Mouse (Mus musculus): ENCODE measurements around the gene Rrm1. TPM values are rescaled to one million over a fixed set of nuclear protein-coding genes. Genes with fewer than 3 reads are reported as not detected.

Gene Rrm1
- total RNA-seq, 2 experiments from 2014 or later, result 255 to 673 TPM

Other genes starting within 250 kb of the Rrm1 start
- gene Nup98, start 231.5 kb upstream of the Rrm1 start, total RNA-seq (2015), result 75.3 TPM in 2 replicates
- 41.3 and 46.1 TPM in 2 replicates for gene Nup98, start 231.5 kb upstream of the Rrm1 start, total RNA-seq (2017)
- gene Pgap2, start 231.5 kb upstream of the Rrm1 start, total RNA-seq (2015), result 71.9 and 80.7 TPM in 2 replicates
- 30.6 and 32.9 TPM in 2 replicates for gene Pgap2, start 231.5 kb upstream of the Rrm1 start, total RNA-seq (2017)
- gene Rhog, start 185.6 kb upstream of the Rrm1 start, total RNA-seq (2015), result 208 and 213 TPM in 2 replicates
- gene Rhog, start 185.6 kb upstream of the Rrm1 start, total RNA-seq (2017), result 44.7 and 47.3 TPM in 2 replicates
- gene Stim1, start 173.9 kb upstream of the Rrm1 start, total RNA-seq (2015), result 22.4 and 23.5 TPM in 2 replicates
- 33.5 and 36.4 TPM in 2 replicates for gene Stim1, start 173.9 kb upstream of the Rrm1 start, total RNA-seq (2017)
- gene Olfr543, start 40.0 kb downstream of the Rrm1 start, total RNA-seq (2015), result not detected in 2 replicates
- gene Olfr543, start 40.0 kb downstream of the Rrm1 start, total RNA-seq (2017), result not detected in 2 replicates
- gene Olfr544, start 46.6 kb downstream of the Rrm1 start, total RNA-seq (2015), result not detected in 2 replicates
- gene Olfr544, start 46.6 kb downstream of the Rrm1 start, total RNA-seq (2017), result not detected in 2 replicates
- not detected in 2 replicates for gene Olfr545, start 57.9 kb downstream of the Rrm1 start, total RNA-seq (2015)
- not detected in 2 replicates for gene Olfr545, start 57.9 kb downstream of the Rrm1 start, total RNA-seq (2017)
- gene Olfr547, start 93.1 kb downstream of the Rrm1 start, total RNA-seq (2015), result not detected in 2 replicates
- gene Olfr547, start 93.1 kb downstream of the Rrm1 start, total RNA-seq (2017), result not detected in 2 replicates
- not detected in 2 replicates for gene Olfr548-ps1, start 99.2 kb downstream of the Rrm1 start, total RNA-seq (2015)
- gene Olfr548-ps1, start 99.2 kb downstream of the Rrm1 start, total RNA-seq (2017), result not detected in 2 replicates
- gene Olfr549, start 108.2 kb downstream of the Rrm1 start, total RNA-seq (2015), result not detected in 2 replicates
- not detected in 2 replicates for gene Olfr549, start 108.2 kb downstream of the Rrm1 start, total RNA-seq (2017)
- 7.4 and 11.5 TPM in 2 replicates for gene Trim21, start 123.8 kb downstream of the Rrm1 start, total RNA-seq (2015)
- gene Trim21, start 123.8 kb downstream of the Rrm1 start, total RNA-seq (2017), result 29.3 and 45.8 TPM in 2 replicates
- 0.27 TPM in 1 of 2 replicates, not detected in the other for gene Olfr550, start 129.7 kb downstream of the Rrm1 start, total RNA-seq (2015)
- gene Olfr550, start 129.7 kb downstream of the Rrm1 start, total RNA-seq (2017), result not detected in 2 replicates
- gene Olfr551, start 150.2 kb downstream of the Rrm1 start, total RNA-seq (2015), result not detected in 2 replicates
- not detected in 2 replicates for gene Olfr551, start 150.2 kb downstream of the Rrm1 start, total RNA-seq (2017)
- gene Olfr552, start 156.1 kb downstream of the Rrm1 start, total RNA-seq (2015), result 0.10 TPM in 1 of 2 replicates, not detected in the other
- gene Olfr552, start 156.1 kb downstream of the Rrm1 start, total RNA-seq (2017), result not detected in 2 replicates
- not detected in 2 replicates for gene Olfr553, start 176.5 kb downstream of the Rrm1 start, total RNA-seq (2015)
- not detected in 2 replicates for gene Olfr553, start 176.5 kb downstream of the Rrm1 start, total RNA-seq (2017)
- not detected in 2 replicates for gene Olfr554, start 196.7 kb downstream of the Rrm1 start, total RNA-seq (2015)
- not detected in 2 replicates for gene Olfr554, start 196.7 kb downstream of the Rrm1 start, total RNA-seq (2017)
- gene Olfr555, start 217.1 kb downstream of the Rrm1 start, total RNA-seq (2015), result not detected in 2 replicates
- not detected in 2 replicates for gene Olfr555, start 217.1 kb downstream of the Rrm1 start, total RNA-seq (2017)
- gene Olfr556, start 223.2 kb downstream of the Rrm1 start, total RNA-seq (2015), result not detected in 2 replicates
- not detected in 2 replicates for gene Olfr556, start 223.2 kb downstream of the Rrm1 start, total RNA-seq (2017)
- gene Trim68, start 245.6 kb downstream of the Rrm1 start, total RNA-seq (2015), result 6.1 and 6.4 TPM in 2 replicates
- gene Trim68, start 245.6 kb downstream of the Rrm1 start, total RNA-seq (2017), result 4.8 and 5.6 TPM in 2 replicates

Measured in megakaryocyte progenitor cell, adult 5-6 weeks (primary cell).